Mouse (Mus musculus) ES-Bruce4 (cell line): ENCODE measurements around the gene Gm13420.
A peak's percentile ranks its signal among the peaks of the same experiment; 100 is the strongest.

Experiments used
- CTCF ChIP-seq: IDR thresholded peaks from one replicate; pipeline ENCODE4 v1.8.1; 2011; ENCODE audit warnings: low read depth, low read length
- POLR2A ChIP-seq: IDR thresholded peaks from one replicate; pipeline ENCODE4 v1.8.1; 2011; ENCODE audit warnings: low read length; ENCODE audit not compliant: insufficient read depth

GRCm38 (mm10) chr2:29729500-29729899 is 22.0 kb downstream of the Gm13420 start:
- no peak for TF ChIP-seq CTCF
- TF ChIP-seq POLR2A, result peak; percentile 19
